Mouse (Mus musculus): Measurements from ENCODE around the gene 1700023F06Rik. TPM values are rescaled to one million over a fixed set of nuclear protein-coding genes. Genes with fewer than 3 reads are reported as not detected.

The 1700023F06Rik gene
- polyA plus RNA-seq, 1 experiment from 2014 or later = 1.2 TPM

- H3K27ac ChIP-seq (ENCODE audit: low read depth) = peak overlapping the region; percentile 81
- TF ChIP-seq CTCF (IDR thresholded peaks at IDR 0.05; ENCODE audit: low read depth) = no peak
- DNase-seq = peak; percentile 97
- H3K27me3 ChIP-seq (ENCODE audit: insufficient read depth, low read length) = no peaks in the 10 kb centered on the region
- 39% methylated on average over 11 of the region's 11 CpGs for WGBS
- peak overlapping the region; percentile 18; the same call in 1 of the 2 replicates for H3K4me2 ChIP-seq
- H3K4me3 ChIP-seq (ENCODE audit: low read depth, low read length) = no peak overlapping the region
- H3K36me3 ChIP-seq (ENCODE audit: insufficient read depth) = no peaks in the 10 kb centered on the region
- H3K4me1 ChIP-seq (ENCODE audit: insufficient read depth) = peaks cover 25% of the 10 kb centered on the region
- peak; percentile 71 for ATAC-seq (ENCODE audit: insufficient read depth)
- no peaks in the 10 kb centered on the region for H3K9me3 ChIP-seq (ENCODE audit: low read depth, low read length)
- H3K9ac ChIP-seq = no peak overlapping the region
Measured at GRCm38 (mm10) chr11:103247504-103248177, 39.3 kb upstream of the 1700023F06Rik start.

- 39% methylated on average over 4 of the region's 4 CpGs for WGBS
- DNase-seq (no peak), ATAC-seq (ENCODE audit: insufficient read depth) (peak; percentile 9; the same call in 1 of the 2 replicates)
- Histone ChIP-seq H3K27ac (ENCODE audit: low read depth) (peak overlapping the region; percentile 82), H3K4me3 (ENCODE audit: low read depth, low read length) (no peak overlapping the region), H3K36me3 (ENCODE audit: insufficient read depth) (0 out of 2 replicates have a peak, but pooled peaks cover 2% of the 10 kb centered on the region), H3K9ac (no peak overlapping the region), H3K9me3 (ENCODE audit: low read depth, low read length) (no peaks in the 10 kb centered on the region), H3K4me2 (no peak overlapping the region; the same call in 1 of the 2 replicates), H3K27me3 (ENCODE audit: insufficient read depth, low read length) (no peaks in the 10 kb centered on the region), H3K4me1 (ENCODE audit: insufficient read depth) (peaks cover 25% of the 10 kb centered on the region)
- TF ChIP-seq CTCF (IDR thresholded peaks at IDR 0.05; ENCODE audit: low read depth) = no peak
Measured at GRCm38 (mm10) chr11:103246731-103247290, 38.5 kb upstream of the 1700023F06Rik start.

GRCm38 (mm10) chr11:103246081-103246730 is 37.8 kb upstream of the 1700023F06Rik start:
- Histone ChIP-seq H3K27ac (ENCODE audit: low read depth) (peak overlapping the region; percentile 82), H3K4me1 (ENCODE audit: insufficient read depth) (peaks cover 25% of the 10 kb centered on the region), H3K9me3 (ENCODE audit: low read depth, low read length) (no peaks in the 10 kb centered on the region), H3K4me3 (ENCODE audit: low read depth, low read length) (no peak overlapping the region), H3K36me3 (ENCODE audit: insufficient read depth) (0 out of 2 replicates have a peak, but pooled peaks cover 3% of the 10 kb centered on the region), H3K27me3 (ENCODE audit: insufficient read depth, low read length) (no peaks in the 10 kb centered on the region), H3K4me2 (no peak overlapping the region), H3K9ac (no peak overlapping the region)
- DNase-seq = peak; percentile 71
- 50% methylated on average over 10 of the region's 10 CpGs for WGBS
- ATAC-seq (ENCODE audit: insufficient read depth) = peak; percentile 29; the same call in 1 of the 2 replicates
- no peak for TF ChIP-seq CTCF (IDR thresholded peaks at IDR 0.05; ENCODE audit: low read depth)

GRCm38 (mm10) chr11:103244856-103245255 is 36.5 kb upstream of the 1700023F06Rik start:
- Histone ChIP-seq H3K4me1 (ENCODE audit: insufficient read depth) (peaks cover 25% of the 10 kb centered on the region), H3K9ac (no peak overlapping the region), H3K36me3 (ENCODE audit: insufficient read depth) (peaks cover 8% of the 10 kb centered on the region; the same call in 1 of the 2 replicates), H3K9me3 (ENCODE audit: low read depth, low read length) (no peaks in the 10 kb centered on the region), H3K4me2 (no peak overlapping the region), H3K4me3 (ENCODE audit: low read depth, low read length) (no peak overlapping the region), H3K27me3 (ENCODE audit: insufficient read depth, low read length) (no peaks in the 10 kb centered on the region), H3K27ac (ENCODE audit: low read depth) (peak overlapping the region; percentile 5; the same call in 1 of the 2 replicates)
- ATAC-seq (ENCODE audit: insufficient read depth) (peak; percentile 50; the same call in 1 of the 2 replicates), DNase-seq (peak; percentile 82)
- WGBS = 63% methylated on average over 4 of the region's 4 CpGs
- TF ChIP-seq CTCF (IDR thresholded peaks at IDR 0.05; ENCODE audit: low read depth) = no peak

- no peak for ATAC-seq (ENCODE audit: insufficient read depth)
Measured at GRCm38 (mm10) chr11:103240740-103241139, 32.4 kb upstream of the 1700023F06Rik start.

GRCm38 (mm10) chr11:103237757-103238156 is 29.4 kb upstream of the 1700023F06Rik start:
- Histone ChIP-seq H3K9ac (no peak overlapping the region), H3K4me1 (ENCODE audit: insufficient read depth) (no peaks in the 10 kb centered on the region), H3K36me3 (ENCODE audit: insufficient read depth) (peaks cover 43% of the 10 kb centered on the region), H3K4me2 (no peak overlapping the region), H3K27me3 (ENCODE audit: insufficient read depth, low read length) (no peaks in the 10 kb centered on the region), H3K4me3 (ENCODE audit: low read depth, low read length) (no peak overlapping the region), H3K9me3 (ENCODE audit: low read depth, low read length) (no peaks in the 10 kb centered on the region), H3K27ac (ENCODE audit: low read depth) (no peak overlapping the region)
- no peak for DNase-seq
- ATAC-seq (ENCODE audit: insufficient read depth) = no peak
- WGBS = 75% methylated on average over 9 of the region's 9 CpGs
- no peak for TF ChIP-seq CTCF (IDR thresholded peaks at IDR 0.05; ENCODE audit: low read depth)

More at GRCm38 (mm10) chr11:103240740-103241139, 32.4 kb upstream of the 1700023F06Rik start:
- Histone ChIP-seq H3K9ac (no peak overlapping the region), H3K9me3 (ENCODE audit: low read depth, low read length) (no peaks in the 10 kb centered on the region), H3K4me2 (no peak overlapping the region), H3K4me3 (ENCODE audit: low read depth, low read length) (no peak overlapping the region), H3K27ac (ENCODE audit: low read depth) (peak overlapping the region; percentile 2; the same call in 1 of the 2 replicates), H3K4me1 (ENCODE audit: insufficient read depth) (peaks cover 5% of the 10 kb centered on the region; the same call in 1 of the 2 replicates), H3K27me3 (ENCODE audit: insufficient read depth, low read length) (no peaks in the 10 kb centered on the region), H3K36me3 (ENCODE audit: insufficient read depth) (peaks cover 43% of the 10 kb centered on the region)
- peak; percentile 74 for DNase-seq
- WGBS = 35% methylated on average over 7 of the region's 7 CpGs
- no peak for TF ChIP-seq CTCF (IDR thresholded peaks at IDR 0.05; ENCODE audit: low read depth)

- Histone ChIP-seq H3K36me3 (ENCODE audit: insufficient read depth) (peaks cover 42% of the 10 kb centered on the region), H3K27ac (ENCODE audit: low read depth) (no peak overlapping the region; the same call in 1 of the 2 replicates), H3K4me2 (no peak overlapping the region), H3K27me3 (ENCODE audit: insufficient read depth, low read length) (no peaks in the 10 kb centered on the region), H3K4me1 (ENCODE audit: insufficient read depth) (no peaks in the 10 kb centered on the region), H3K4me3 (ENCODE audit: low read depth, low read length) (no peak overlapping the region), H3K9ac (no peak overlapping the region; the same call in 1 of the 2 replicates), H3K9me3 (ENCODE audit: low read depth, low read length) (no peaks in the 10 kb centered on the region)
- no peak for TF ChIP-seq CTCF (IDR thresholded peaks at IDR 0.05; ENCODE audit: low read depth)
- 65% methylated on average over 10 of the region's 10 CpGs for WGBS
- ATAC-seq (ENCODE audit: insufficient read depth) (no peak), DNase-seq (no peak)
Measured at GRCm38 (mm10) chr11:103236903-103237302, 28.5 kb upstream of the 1700023F06Rik start.

All from lung, embryonic 14.5 days (tissue).